Mouse (Mus musculus) right cerebral cortex, postnatal 4 days (tissue): ENCODE data around the gene Rasgrf1.
"Not testable (repeated sequence)": the region's sequence is repeated elsewhere in the genome, so short reads cannot be mapped to it uniquely, and the experiment has no call there.

Source experiments
- DNase-seq: peaks from one replicate; pipeline ENCODE4 v3.0.0-alpha.2; 2022

Gene Rasgrf1

GRCm38 (mm10) chr9:90045191-90045590 lies 135.5 kb downstream of the Rasgrf1 start:
- no peak for DNase-seq

DNA sequence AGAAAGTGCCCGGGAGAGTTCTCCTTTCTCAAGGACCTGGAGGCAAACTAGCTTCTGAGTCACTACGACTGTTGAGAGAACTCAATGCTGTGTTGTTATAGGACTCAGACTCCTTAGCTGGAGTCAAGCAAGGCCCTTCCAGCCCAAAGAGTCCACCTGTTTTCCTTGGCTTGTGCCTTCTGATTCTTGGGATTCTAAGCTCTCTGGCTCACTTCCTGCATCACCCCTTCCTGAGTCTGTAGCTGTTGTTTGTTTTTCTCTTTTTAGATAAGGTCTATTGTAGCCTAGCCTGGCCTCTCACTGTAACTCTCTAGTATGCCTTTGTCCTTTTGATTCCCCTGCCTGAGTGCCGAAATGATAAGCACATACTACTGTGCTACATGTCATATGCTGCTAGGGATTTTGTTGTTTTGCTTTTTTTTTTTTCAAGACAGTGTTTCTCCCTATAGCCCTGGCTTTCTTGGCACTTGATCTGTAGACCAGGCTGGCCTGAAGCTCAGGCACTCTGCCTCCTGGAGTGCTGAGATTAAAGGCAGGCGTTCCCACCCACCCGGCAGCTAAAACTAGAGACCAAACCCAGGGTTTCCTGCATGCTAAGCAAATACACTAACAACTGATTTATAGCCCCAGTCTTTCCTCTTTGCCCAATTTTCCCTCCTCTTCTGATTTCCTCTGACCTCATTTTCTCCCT lies 138.4 kb downstream of the Rasgrf1 start:
- no peak for DNase-seq

DNA sequence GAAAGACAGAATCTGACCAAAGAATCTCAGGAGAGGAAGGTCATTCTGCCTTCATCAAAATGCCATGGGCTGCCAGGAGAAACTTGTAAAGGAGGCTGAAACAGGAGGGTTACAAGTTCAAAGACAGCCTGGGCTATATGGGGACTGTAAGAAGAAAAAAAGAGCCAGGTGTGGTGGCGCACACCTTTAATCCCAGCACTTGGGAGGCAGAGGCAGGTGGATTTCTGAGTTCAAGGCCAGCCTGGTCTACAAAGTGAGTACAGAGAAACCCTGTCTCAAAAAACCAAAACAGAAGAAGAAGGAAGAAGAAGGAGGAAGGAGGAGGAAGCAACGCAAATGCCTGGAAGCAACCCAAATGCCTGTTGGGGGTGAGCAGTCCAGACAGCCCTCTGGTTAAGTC lies 144.1 kb downstream of the Rasgrf1 start, which contains the start of gene Ctsh:
Ctsh (plus strand) TSS at position 301 of the 400 bp plus-strand sequence.
- DNase-seq, result no peak

DNA sequence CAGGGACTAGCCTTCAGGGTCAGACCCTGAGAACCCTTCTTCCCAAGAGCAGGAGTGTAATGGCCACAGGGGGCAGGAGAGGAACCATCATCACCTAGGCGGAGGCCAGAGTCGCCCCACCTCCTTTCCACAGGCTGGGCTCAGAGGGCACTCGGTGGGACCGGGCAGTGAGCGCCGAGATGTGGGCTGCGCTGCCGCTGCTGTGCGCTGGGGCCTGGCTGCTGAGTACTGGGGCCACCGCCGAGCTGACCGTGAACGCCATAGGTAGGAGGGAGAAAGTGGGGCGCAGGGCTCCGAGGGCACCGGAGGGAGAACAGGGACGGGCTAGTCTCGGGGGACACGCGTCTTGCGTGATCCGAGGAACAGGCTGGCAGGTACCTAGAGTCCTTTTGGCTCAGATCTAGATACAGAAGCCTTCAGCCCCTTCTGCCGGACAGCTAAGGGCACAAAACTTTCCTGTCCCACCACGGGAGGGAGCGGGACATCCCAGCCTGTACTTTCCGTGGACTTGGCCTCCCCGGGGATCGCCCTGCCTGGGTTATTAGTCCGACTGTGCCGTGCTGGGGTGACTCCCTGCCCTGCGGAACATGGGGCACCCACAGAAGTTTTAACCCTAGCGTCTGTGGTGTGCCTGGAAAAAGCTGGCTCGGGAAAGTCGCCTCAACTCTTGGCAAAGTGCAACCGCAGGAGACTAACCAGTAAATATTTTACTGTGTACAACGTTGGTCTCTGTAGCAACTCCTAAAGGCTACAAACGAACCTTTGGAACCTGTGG lies 144.8 kb downstream of the Rasgrf1 start:
- DNase-seq, result peak; percentile 20

- DNase-seq, result no peak
Observed at GRCm38 (mm10) chr9:90055409-90055808, 145.7 kb downstream of the Rasgrf1 start.

GRCm38 (mm10) chr9:90055911-90056310 lies 146.2 kb downstream of the Rasgrf1 start:
- no peak for DNase-seq

DNA sequence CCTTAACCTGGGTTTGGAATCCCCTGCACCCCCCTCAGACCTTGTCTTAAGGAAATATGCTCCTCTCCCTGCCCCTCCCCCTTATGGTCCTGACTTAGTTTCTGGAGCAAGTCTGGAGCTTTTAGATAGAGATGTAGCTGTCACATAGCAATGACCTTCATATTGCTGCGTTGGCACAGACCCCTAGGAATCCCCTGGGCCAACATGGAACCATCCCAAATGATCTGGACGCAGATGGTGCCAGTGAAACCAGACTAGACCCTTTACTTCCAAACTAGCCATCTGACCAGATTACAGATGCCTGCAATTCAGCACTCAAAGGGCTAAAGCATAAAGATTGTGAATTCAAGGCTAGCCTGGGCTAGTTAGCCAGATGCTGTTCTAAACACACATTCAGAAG lies 147.0 kb downstream of the Rasgrf1 start:
- no peak for DNase-seq

DNA sequence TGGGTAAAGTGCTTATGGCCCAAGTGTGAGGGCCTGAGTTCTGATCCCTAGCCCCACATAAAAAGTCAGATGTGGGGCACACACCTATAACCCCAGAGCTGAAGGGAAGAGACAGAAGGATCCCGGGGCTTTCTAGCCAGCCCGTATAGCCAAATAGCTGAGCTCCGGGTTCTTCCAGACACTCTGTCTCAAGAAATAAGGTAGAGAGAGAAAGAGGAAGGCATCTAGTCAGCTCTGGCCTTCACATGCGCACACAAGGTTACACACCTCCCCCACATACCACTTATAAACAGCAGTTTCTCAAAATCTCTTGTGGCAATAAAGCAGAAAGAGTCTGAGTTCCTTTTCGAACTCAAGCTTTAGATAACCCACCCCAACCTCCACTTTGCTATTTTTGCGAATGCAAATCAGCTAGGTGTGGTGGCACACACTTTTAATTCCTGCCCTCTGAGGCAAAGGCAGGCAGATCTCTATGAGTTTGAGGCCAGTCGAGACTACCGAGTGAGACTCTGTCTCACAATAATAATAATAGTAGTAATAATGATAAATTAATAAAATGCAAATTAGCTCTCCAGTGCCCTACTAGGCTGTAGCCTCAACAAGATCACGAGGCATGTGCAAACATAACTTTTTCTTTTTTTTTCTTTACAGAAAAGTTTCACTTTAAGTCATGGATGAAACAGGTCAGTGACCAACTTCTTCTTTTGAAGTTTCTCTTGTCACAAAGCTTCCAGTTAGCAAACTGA lies 150.3 kb downstream of the Rasgrf1 start:
- DNase-seq, result no peak

GRCm38 (mm10) chr9:90060574-90060875 lies 150.8 kb downstream of the Rasgrf1 start:
- no peak for DNase-seq

- not testable (repeated sequence) for DNase-seq
Observed at GRCm38 (mm10) chr9:90060932-90061331, 151.2 kb downstream of the Rasgrf1 start.

- no peak for DNase-seq
Observed at GRCm38 (mm10) chr9:90067341-90067740, 157.6 kb downstream of the Rasgrf1 start.

GRCm38 (mm10) chr9:90068786-90069185 lies 159.1 kb downstream of the Rasgrf1 start:
- DNase-seq, result no peak

- DNase-seq, result no peak
Observed at GRCm38 (mm10) chr9:90069485-90069884, 159.8 kb downstream of the Rasgrf1 start.

DNA sequence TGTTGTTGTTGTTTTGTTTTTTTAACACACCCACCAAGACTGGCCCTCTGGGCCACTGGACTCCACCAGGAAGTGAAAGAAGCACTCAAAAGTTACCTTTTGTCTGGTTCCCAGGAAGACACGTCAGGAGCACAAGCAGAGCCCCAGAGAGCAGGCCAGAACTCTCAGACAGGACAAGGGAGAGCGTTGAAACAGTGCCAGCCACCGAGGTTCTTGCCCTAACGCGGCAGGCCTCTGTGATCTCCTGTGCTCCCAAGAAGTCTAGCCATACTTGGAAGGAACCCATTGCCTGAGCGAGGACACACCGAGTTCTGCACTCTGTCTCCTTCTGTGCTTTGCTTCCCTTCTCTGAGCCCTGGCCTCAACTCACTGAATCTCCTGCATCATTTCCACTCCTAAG lies 160.5 kb downstream of the Rasgrf1 start:
- DNase-seq, result no peak

DNA sequence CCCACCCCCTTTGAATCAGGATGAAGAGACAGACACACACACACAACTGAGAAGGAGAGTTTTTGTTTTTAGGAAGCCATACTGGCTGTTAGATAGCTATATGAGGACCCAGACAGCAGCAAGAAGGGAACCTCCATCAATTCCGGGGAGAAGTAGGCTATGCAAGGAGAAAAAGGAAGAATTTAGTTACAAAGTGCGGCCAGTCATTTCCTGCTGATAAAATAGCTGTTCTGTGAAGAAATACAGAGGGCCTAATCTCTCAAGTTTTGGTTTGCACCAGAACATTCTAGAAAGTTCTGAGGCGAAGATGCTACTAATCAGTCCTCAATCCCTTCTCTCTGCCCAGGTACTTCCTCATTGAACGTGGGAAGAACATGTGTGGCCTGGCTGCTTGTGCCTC lies 165.6 kb downstream of the Rasgrf1 start:
- DNase-seq, result no peak

GRCm38 (mm10) chr9:90076131-90076530 lies 166.4 kb downstream of the Rasgrf1 start:
- no peak for DNase-seq
